Mouse (Mus musculus): ENCODE results near the gene Ghrh. TPM values are rescaled to one million over a fixed set of nuclear protein-coding genes. Genes with fewer than 3 reads are reported as not detected.
A peak's percentile ranks its signal among the peaks of the same experiment; 100 is the strongest.

Ghrh gene
- polyA plus RNA-seq, 1 experiment from 2014 or later, result not detected

- Histone ChIP-seq H3K4me3 (replicated peaks) (no peak overlapping the region), H3K36me3 (no peaks in the 10 kb centered on the region), H3K9me3 (replicated peaks) (no peaks in the 10 kb centered on the region), H3K4me1 (replicated peaks) (no peaks in the 10 kb centered on the region), H3K9ac (no peak overlapping the region), H3K27ac (no peak overlapping the region), H3K4me2 (no peak overlapping the region), H3K27me3 (0 out of 2 replicates have a peak, but pooled peaks cover 3% of the 10 kb centered on the region)
- no peak for ATAC-seq (ENCODE audit: low read depth)
- DNase-seq, result no peak
- 52% methylated on average over 6 of the region's 6 CpGs for WGBS (ENCODE audit: insufficient replicate concordance)
Observed at GRCm38 (mm10) chr2:157343337-157343736, 4.0 kb downstream of the Ghrh start.

- DNase-seq (no peak), ATAC-seq (ENCODE audit: low read depth) (no peak)
- 46% methylated on average over 5 of the region's 5 CpGs for WGBS (ENCODE audit: insufficient replicate concordance)
- H3K9ac ChIP-seq, result no peak overlapping the region
- no peak overlapping the region for H3K4me3 ChIP-seq (replicated peaks)
- 0 out of 2 replicates have a peak, but pooled peaks cover 3% of the 10 kb centered on the region for H3K27me3 ChIP-seq
- no peaks in the 10 kb centered on the region for H3K36me3 ChIP-seq
- H3K4me1 ChIP-seq (replicated peaks), result no peaks in the 10 kb centered on the region
- H3K9me3 ChIP-seq (replicated peaks), result no peaks in the 10 kb centered on the region
- no peak overlapping the region for H3K27ac ChIP-seq
- H3K4me2 ChIP-seq, result no peak overlapping the region
Observed at GRCm38 (mm10) chr2:157342328-157342926, 4.9 kb downstream of the Ghrh start.

DNA sequence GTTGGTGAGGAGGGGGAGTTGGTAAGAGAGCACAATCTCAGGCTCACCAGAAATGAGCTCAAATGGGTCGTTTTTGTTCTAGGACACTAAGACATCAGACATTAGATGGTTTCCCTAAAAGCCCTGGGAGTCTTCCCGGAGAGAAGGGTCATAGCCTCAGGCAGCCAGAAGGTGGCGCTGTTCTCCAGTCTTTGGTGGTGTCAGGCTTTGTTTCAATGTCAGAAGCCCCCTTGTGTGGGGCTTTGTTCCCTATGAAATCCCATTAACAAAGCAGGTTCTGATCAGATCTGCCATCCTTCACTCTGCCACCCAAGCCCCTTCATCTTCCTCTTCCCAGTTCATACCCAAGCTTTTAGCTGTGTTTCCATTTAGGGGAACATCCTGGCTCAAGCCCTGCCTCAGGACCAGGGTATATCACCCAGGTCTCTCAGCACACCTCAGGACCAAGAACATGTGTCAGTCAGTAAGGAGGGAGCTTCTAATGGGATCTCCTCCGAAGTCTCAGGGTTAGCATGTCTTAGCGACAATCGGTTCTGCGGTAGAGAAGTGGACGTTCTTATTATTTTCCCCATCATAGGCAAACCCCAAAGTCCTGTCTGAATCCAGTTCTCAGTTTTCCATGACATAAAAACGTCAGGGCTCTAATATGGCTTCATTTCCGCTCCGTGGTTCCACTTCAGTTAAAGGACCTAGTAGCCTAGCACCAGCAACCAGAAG is 5.6 kb downstream of the Ghrh start:
- ATAC-seq (ENCODE audit: low read depth) (no peak), DNase-seq (peak; percentile 14)
- no peaks in the 10 kb centered on the region for H3K4me1 ChIP-seq (replicated peaks)
- 30% methylated on average over 11 of the region's 11 CpGs for WGBS (ENCODE audit: insufficient replicate concordance)
- H3K4me3 ChIP-seq (replicated peaks), result no peak overlapping the region
- no peaks in the 10 kb centered on the region for H3K36me3 ChIP-seq
- no peak overlapping the region for H3K27ac ChIP-seq
- 0 out of 2 replicates have a peak, but pooled peaks cover 3% of the 10 kb centered on the region for H3K27me3 ChIP-seq
- no peak overlapping the region for H3K9ac ChIP-seq
- H3K9me3 ChIP-seq (replicated peaks), result no peaks in the 10 kb centered on the region
- H3K4me2 ChIP-seq, result no peak overlapping the region

DNA sequence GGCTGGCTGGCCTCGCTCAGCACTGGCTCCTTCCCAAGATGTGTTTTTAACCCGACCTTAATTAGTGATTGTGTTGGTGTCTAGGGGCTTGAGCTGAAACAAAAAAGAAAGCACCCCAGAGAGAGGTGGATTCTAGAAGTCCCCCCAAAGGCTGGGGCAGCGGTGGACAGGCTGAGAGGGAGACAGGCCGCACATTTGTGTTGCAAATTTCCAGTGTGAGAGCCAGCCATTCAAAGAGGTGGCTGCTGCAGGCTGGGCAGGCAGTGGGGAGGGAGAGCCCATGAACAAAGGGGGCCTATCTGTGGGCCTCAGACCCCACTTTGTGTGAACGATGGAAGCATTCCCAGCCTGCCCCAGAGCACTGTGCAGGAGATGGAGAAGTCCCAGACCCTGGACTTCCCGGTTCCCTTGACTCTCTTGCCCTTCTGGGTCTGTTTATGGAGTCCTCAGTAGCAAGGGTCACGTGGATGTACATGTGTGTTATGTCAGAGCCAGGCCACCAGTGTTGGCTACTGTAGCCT is 7.0 kb downstream of the Ghrh start:
- whole genome bisulfite sequencing (ENCODE audit: insufficient replicate concordance), result 51% methylated on average over 7 of the region's 7 CpGs
- Histone ChIP-seq H3K9ac (no peak overlapping the region), H3K4me2 (no peak overlapping the region), H3K27ac (no peak overlapping the region), H3K9me3 (replicated peaks) (no peaks in the 10 kb centered on the region), H3K36me3 (no peaks in the 10 kb centered on the region), H3K4me3 (replicated peaks) (no peak overlapping the region), H3K4me1 (replicated peaks) (no peaks in the 10 kb centered on the region; the same call in 1 of the 2 replicates), H3K27me3 (0 out of 2 replicates have a peak, but pooled peaks cover 3% of the 10 kb centered on the region)
- DNase-seq, result no peak
- ATAC-seq (ENCODE audit: low read depth), result no peak

DNA sequence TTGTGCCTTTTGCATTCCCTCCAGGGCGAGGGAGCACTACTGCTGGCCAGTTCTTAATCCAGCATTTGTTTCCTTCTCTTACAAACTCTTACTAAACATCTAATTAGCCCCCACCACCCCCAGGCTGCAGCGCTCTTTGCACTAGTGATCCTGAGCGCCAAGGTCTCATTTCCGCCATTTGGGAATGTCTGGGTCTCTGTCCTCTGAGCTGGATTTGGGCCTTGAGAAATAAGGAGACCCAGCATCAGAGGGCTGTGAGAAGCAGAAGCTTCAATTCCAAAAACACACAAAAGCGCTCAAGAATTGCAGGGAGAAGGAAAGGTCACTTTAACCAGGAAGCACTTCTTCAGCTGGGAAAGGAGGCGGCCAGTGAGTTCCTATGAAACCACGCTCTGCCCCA is 7.8 kb downstream of the Ghrh start:
- Histone ChIP-seq H3K4me1 (replicated peaks) (no peaks in the 10 kb centered on the region; the same call in 1 of the 2 replicates), H3K27ac (no peak overlapping the region), H3K36me3 (no peaks in the 10 kb centered on the region), H3K9ac (no peak overlapping the region), H3K9me3 (replicated peaks) (no peaks in the 10 kb centered on the region), H3K4me2 (no peak overlapping the region), H3K4me3 (replicated peaks) (no peak overlapping the region), H3K27me3 (0 out of 2 replicates have a peak, but pooled peaks cover 3% of the 10 kb centered on the region)
- ATAC-seq (ENCODE audit: low read depth) (no peak), DNase-seq (no peak)
- WGBS (ENCODE audit: insufficient replicate concordance), result 64% methylated on average over 7 of the region's 7 CpGs

- ATAC-seq (ENCODE audit: low read depth), result no peak
Observed at GRCm38 (mm10) chr2:157338663-157339062, 8.6 kb downstream of the Ghrh start.

DNA sequence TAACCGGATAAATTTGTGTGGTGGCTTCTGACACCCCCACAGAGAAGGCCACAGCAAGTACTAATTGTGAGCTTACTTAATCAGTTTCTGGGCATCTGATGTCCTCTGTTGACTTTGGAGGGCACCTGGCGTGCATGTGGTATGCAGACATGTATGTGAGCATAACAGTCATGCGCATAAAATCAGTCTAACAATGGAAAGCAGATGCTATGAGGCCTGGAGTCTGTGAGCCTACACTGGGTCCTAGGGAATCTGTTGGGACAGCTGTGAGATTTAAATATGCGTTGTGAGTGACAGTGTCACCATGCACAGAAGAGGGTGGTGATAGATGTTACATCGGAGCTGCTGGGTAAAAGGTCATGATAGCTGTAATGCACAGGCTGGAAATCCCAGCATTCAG is 15.2 kb downstream of the Ghrh start:
- H3K27ac ChIP-seq, result no peak overlapping the region
- no peak overlapping the region for H3K9ac ChIP-seq
- ATAC-seq (ENCODE audit: low read depth) (no peak), DNase-seq (no peak)
- no peaks in the 10 kb centered on the region for H3K27me3 ChIP-seq
- H3K36me3 ChIP-seq, result peaks cover 23% of the 10 kb centered on the region
- H3K4me1 ChIP-seq (replicated peaks), result no peaks in the 10 kb centered on the region; the same call in 1 of the 2 replicates
- H3K9me3 ChIP-seq (replicated peaks), result no peaks in the 10 kb centered on the region
- no peak overlapping the region for H3K4me3 ChIP-seq (replicated peaks)
- no peak overlapping the region for H3K4me2 ChIP-seq
- WGBS (ENCODE audit: insufficient replicate concordance), result 78% methylated on average over 5 of the region's 5 CpGs

More at GRCm38 (mm10) chr2:157338663-157339062, 8.6 kb downstream of the Ghrh start:
- DNase-seq, result peak; percentile 65
- no peak overlapping the region for H3K4me2 ChIP-seq
- no peaks in the 10 kb centered on the region for H3K9me3 ChIP-seq (replicated peaks)
- no peaks in the 10 kb centered on the region; the same call in 1 of the 2 replicates for H3K4me1 ChIP-seq (replicated peaks)
- no peak overlapping the region for H3K27ac ChIP-seq
- no peak overlapping the region for H3K4me3 ChIP-seq (replicated peaks)
- 27% methylated on average over 5 of the region's 5 CpGs for WGBS (ENCODE audit: insufficient replicate concordance)
- H3K9ac ChIP-seq, result no peak overlapping the region
- 0 out of 2 replicates have a peak, but pooled peaks cover 3% of the 10 kb centered on the region for H3K27me3 ChIP-seq
- no peaks in the 10 kb centered on the region for H3K36me3 ChIP-seq

DNA sequence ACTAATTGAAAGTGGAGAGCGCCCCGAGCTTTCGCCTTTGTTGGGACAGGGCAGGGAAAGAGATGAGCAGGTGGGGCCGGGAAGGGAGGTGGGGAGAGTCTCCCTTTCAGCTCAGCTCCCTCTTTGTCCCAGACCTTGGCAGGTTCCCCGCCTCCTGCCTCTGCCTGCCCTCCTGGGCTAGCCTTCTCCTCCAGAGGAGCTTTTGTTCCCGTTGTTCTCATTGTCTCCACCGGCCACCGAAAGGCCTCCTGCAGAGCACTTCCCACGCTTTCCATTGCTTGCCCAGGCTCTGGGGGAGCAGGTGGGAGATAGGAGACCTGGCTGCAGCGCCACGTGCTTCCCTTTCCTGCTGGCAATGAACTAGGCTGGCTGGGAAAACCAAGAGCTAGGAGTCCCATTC is 18.7 kb downstream of the Ghrh start:
- Histone ChIP-seq H3K36me3 (peaks cover 57% of the 10 kb centered on the region), H3K9me3 (replicated peaks) (no peaks in the 10 kb centered on the region), H3K4me3 (replicated peaks) (no peak overlapping the region), H3K4me1 (replicated peaks) (no peaks in the 10 kb centered on the region), H3K27ac (no peak overlapping the region), H3K27me3 (no peaks in the 10 kb centered on the region), H3K9ac (no peak overlapping the region), H3K4me2 (no peak overlapping the region)
- DNase-seq (no peak), ATAC-seq (ENCODE audit: low read depth) (no peak)
- WGBS (ENCODE audit: insufficient replicate concordance), result 70% methylated on average over 11 of the region's 11 CpGs

DNA sequence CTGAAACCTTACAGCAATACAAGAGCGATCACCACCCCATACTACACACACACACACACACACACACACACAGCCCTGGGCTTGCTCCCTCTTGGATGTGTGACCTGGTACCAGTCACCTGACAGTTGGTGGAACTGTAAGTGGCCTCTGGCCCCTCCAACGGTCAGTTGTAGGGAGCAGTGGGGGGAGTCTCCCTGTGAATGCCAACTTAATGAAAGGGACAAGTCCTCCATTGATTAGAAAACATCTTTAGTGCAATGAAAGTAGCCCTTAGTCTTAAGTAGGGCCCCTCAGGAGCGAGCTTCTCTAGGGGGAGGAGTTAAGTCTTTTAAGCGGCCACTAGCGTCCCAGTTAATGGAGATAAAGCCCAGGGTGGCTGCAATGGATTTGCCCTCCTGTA is 19.2 kb downstream of the Ghrh start:
- no peak for ATAC-seq (ENCODE audit: low read depth)

GRCm38 (mm10) chr2:157325238-157325637 is 22.1 kb downstream of the Ghrh start:
- Histone ChIP-seq H3K4me2 (no peak overlapping the region), H3K27me3 (no peaks in the 10 kb centered on the region), H3K27ac (no peak overlapping the region), H3K9ac (no peak overlapping the region), H3K9me3 (replicated peaks) (no peaks in the 10 kb centered on the region), H3K4me1 (replicated peaks) (no peaks in the 10 kb centered on the region), H3K36me3 (peaks cover 91% of the 10 kb centered on the region), H3K4me3 (replicated peaks) (no peak overlapping the region)
- 44% methylated on average over 2 of the region's 2 CpGs for WGBS (ENCODE audit: insufficient replicate concordance)
- ATAC-seq (ENCODE audit: low read depth) (no peak), DNase-seq (no peak)

More for the DNA sequence above, 19.2 kb downstream of the Ghrh start:
- H3K9ac ChIP-seq, result no peak overlapping the region
- no peaks in the 10 kb centered on the region for H3K4me1 ChIP-seq (replicated peaks)
- no peaks in the 10 kb centered on the region for H3K9me3 ChIP-seq (replicated peaks)
- H3K27me3 ChIP-seq, result no peaks in the 10 kb centered on the region
- H3K27ac ChIP-seq, result no peak overlapping the region
- WGBS (ENCODE audit: insufficient replicate concordance), result 51% methylated on average over 5 of the region's 5 CpGs
- H3K36me3 ChIP-seq, result peaks cover 62% of the 10 kb centered on the region
- H3K4me2 ChIP-seq, result no peak overlapping the region
- DNase-seq, result no peak
- no peak overlapping the region for H3K4me3 ChIP-seq (replicated peaks)

- Histone ChIP-seq H3K4me1 (replicated peaks) (no peaks in the 10 kb centered on the region), H3K27me3 (no peaks in the 10 kb centered on the region), H3K9me3 (replicated peaks) (no peaks in the 10 kb centered on the region), H3K27ac (no peak overlapping the region), H3K4me2 (no peak overlapping the region), H3K9ac (no peak overlapping the region), H3K36me3 (peaks cover 94% of the 10 kb centered on the region), H3K4me3 (replicated peaks) (no peak overlapping the region)
- 88% methylated on average over 5 of the region's 5 CpGs for WGBS (ENCODE audit: insufficient replicate concordance)
- ATAC-seq (ENCODE audit: low read depth), result no peak
- DNase-seq, result no peak
Observed at GRCm38 (mm10) chr2:157322029-157322766, 25.1 kb downstream of the Ghrh start.
